In the genomic region with DNA sequence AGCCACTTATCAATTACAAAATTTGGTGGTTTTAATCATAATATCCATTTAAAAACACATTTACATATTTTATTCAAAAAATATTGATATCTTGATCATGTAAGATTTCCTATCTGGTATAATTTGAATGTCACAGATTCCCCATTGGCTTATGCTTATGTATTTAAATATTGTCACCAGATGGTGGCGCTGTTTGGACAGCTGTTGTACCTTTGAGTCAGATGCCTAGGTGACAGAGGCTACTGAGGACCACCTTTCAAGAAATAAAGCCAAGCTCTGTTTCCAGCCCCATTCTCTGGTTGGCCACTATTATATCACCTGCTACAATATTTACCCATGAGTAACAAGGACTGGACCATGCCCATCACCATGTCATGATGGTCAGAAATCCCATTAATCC, we compare ENCODE assay signal across 2 mouse cellular contexts.
A peak's percentile ranks its signal among the peaks of the same experiment; 100 is the strongest.
TF ChIP-seq lines count a peak whose summit lies in the region.

No protein-coding gene starts in this region.

TF ChIP-seq in CH12.LX, 34 proteins besides CTCF, POLR2A, EP300 and RAD21 (continued from another document):
- TF ChIP-seq POLR2AphosphoS2 (IDR thresholded peaks at IDR 0.05; ENCODE audit: low read depth, low read length) (no peak), SIN3A (IDR thresholded peaks at IDR 0.05; ENCODE audit: low read length) (no peak), TCF12 (IDR thresholded peaks at IDR 0.05; ENCODE audit: low read depth, low read length) (0 out of 2 replicates have a peak, but pooled peaks have one; percentile 39), ZNF384 (IDR thresholded peaks at IDR 0.05; ENCODE audit: low read depth, low read length) (0 out of 2 replicates have a peak, but pooled peaks have one; percentile 8), BHLHE40 (IDR thresholded peaks at IDR 0.05; ENCODE audit: low read depth, low read length) (peak; percentile 22; the same call in 1 of the 2 replicates), SMC3 (IDR thresholded peaks at IDR 0.05; ENCODE audit: low read depth, low read length) (peak; percentile 84), NRF1 (IDR thresholded peaks at IDR 0.05; ENCODE audit: low read depth, low read length) (no peak), MAZ (IDR thresholded peaks at IDR 0.05; ENCODE audit: low read depth, low read length) (0 out of 2 replicates have a peak, but pooled peaks have one; percentile 43), MEF2A (IDR thresholded peaks at IDR 0.05; ENCODE audit: borderline replicate concordance, low read depth, low read length) (peak; percentile 23; the same call in 1 of the 2 replicates), ETS1 (conservative IDR thresholded peaks at IDR 0.05; ENCODE audit: low read depth, low read length) (0 out of 2 replicates have a peak, but pooled peaks have one; percentile 25)

TF ChIP-seq in MEL, 35 proteins besides CTCF, POLR2A, EP300 and RAD21 (continued from another document):
- no peak for TF ChIP-seq MEF2A (IDR thresholded peaks at IDR 0.05; ENCODE audit: extremely low read depth, insufficient replicate concordance, low read depth, low read length, poor library complexity, severe bottlenecking)
